Mouse (Mus musculus): ENCODE results near the gene 1700092M07Rik.

1700092M07Rik gene

GRCm38 (mm10) chr19:8790171-8790570 lies 49.7 kb downstream of the 1700092M07Rik start:
- no peak for DNase-seq (ENCODE audit: low read depth in 1 of 2, low spot score in 2 of 2)

All from monocyte, adult 2 months (primary cell).